Mouse (Mus musculus): Measurements from ENCODE around the gene Eef2k. TPM values are rescaled to one million over a fixed set of nuclear protein-coding genes. Genes with fewer than 3 reads are reported as not detected.

The Eef2k gene
- total RNA-seq, 1 experiment = 13.6 TPM

DNA sequence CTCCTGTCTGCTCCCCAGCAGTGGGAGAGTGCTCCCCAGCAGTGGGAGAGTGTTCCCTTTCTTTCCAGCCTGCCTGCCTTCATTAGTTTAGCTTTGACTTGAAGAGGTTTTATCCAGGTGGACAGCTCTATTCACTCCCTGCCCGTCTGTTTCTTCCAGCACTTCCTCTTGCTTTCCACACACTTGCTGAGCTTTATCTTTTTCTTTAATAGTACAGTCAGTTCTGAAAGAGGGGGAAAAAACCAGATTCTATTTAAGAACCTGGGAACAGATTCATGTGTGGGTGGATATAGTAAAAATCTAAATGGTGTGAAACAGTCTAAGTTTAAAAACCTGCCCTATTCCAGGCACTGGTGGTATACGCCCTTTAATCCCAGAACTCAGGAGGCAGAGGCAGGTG is 17.5 kb upstream of the Eef2k start:
- H3K9me3 ChIP-seq (ENCODE audit: control insufficient read depth, insufficient read depth, low read depth, low read length) = no peaks in the 10 kb centered on the region
- DNase-seq (ENCODE audit: low read depth, low spot score) = no peak

GRCm38 (mm10) chr7:120826408-120826807 is 16.2 kb upstream of the Eef2k start:
- H3K27ac ChIP-seq (ENCODE audit: insufficient read depth, low read depth, low read length, poor library complexity, severe bottlenecking) = no peak overlapping the region

More for the DNA sequence above, 17.5 kb upstream of the Eef2k start:
- Histone ChIP-seq H3K27ac (ENCODE audit: insufficient read depth, low read depth, low read length, poor library complexity, severe bottlenecking) (no peak overlapping the region), H3K36me3 (ENCODE audit: control insufficient read depth, insufficient read depth, low read length, poor library complexity, severe bottlenecking) (no peaks in the 10 kb centered on the region), H3K4me3 (ENCODE audit: insufficient read depth in 1 of 2, low read depth in 1 of 2, low read length in 2 of 2, poor library complexity in 1 of 2, severe bottlenecking in 1 of 2) (no peak overlapping the region), H3K4me1 (ENCODE audit: control insufficient read depth in 2 of 2, insufficient read depth in 2 of 2, low read length in 2 of 2, poor library complexity in 1 of 2) (peaks cover 0 to 4% of the 10 kb centered on the region in 2 experiments; a peak in 2 of 4 replicates), H3K9ac (ENCODE audit: insufficient read depth, low read depth, low read length, poor library complexity, severe bottlenecking) (no peak overlapping the region)
- no peak for TF ChIP-seq HCFC1 (IDR thresholded peaks at IDR 0.05; ENCODE audit: borderline replicate concordance, insufficient read depth, low read length)
- no peak for TF ChIP-seq ZNF384 (IDR thresholded peaks at IDR 0.05; ENCODE audit: low read depth, low read length)
- no peak for TF ChIP-seq MAFK (IDR thresholded peaks at IDR 0.05; ENCODE audit: insufficient read depth, low read depth, low read length)
- no peak for TF ChIP-seq CHD2 (IDR thresholded peaks at IDR 0.05; ENCODE audit: low read depth, low read length)
- no peak for TF ChIP-seq ZC3H11A (IDR thresholded peaks at IDR 0.05; ENCODE audit: borderline replicate concordance, low read depth, low read length)
- in situ Hi-C loops (cut with MboI; ENCODE audit: low sequenced_read_pairs in 2 of 2, unreplicated experiment in 2 of 2) = loop anchor here (5.0 kb wide), 1 partner anchor 153 kb away; the partner anchor contains the start of gene Pdzd9 (in 2 of the 2)

DNA sequence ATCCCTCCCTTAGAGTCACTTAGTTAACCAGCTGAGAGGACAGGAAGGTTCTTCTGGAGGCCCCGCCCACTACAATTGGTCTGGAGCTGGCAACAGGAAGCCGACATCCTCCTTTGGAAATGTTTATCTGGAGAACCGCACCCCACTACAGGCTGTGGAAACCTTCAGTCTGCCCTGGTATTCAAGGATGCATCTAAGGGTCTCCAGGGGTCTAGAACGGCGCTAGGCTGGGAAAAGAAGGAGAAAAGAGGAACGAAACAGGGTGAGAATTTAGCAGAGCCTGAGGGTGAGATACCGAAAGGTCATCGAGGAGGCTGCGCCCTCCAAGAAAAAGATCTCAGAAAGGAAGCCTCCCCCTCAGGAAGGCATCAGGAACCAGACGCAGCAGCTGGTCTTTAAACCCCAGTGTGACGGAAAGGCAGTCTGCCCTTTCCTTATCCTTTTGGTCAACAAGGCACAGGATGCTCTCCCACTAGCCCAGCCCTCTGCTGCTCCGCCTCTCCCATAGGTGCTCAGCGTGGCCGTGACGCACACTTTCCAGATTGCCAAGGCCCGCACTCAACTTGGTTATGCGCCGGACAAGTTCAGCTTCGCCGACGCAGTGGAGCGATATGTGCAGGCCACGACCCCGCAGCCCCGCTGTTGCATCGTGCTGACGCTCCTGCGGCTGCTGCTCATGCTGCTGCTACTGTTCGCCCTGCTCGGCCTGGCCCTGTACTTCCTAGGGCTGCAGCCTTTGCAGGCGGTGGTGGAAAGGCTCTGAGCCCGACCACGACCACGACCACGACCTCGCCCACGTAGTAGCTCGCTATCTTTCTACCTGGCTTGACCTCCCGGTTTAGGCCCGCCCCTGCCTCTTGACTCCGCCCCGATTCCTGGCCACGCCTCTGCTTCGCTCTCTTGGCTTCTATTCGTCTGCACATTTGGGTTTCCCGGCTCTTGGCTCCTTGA is 11.9 kb upstream of the Eef2k start:
- Histone ChIP-seq H3K4me3 (ENCODE audit: insufficient read depth in 1 of 2, low read depth in 1 of 2, low read length in 2 of 2, poor library complexity in 1 of 2, severe bottlenecking in 1 of 2) (peak overlapping the region; percentile 66), H3K4me1 (ENCODE audit: control insufficient read depth in 2 of 2, insufficient read depth in 2 of 2, low read length in 2 of 2, poor library complexity in 1 of 2) (peaks cover 3 to 6% of the 10 kb centered on the region in 2 experiments; a peak in 3 of 4 replicates), H3K27ac (ENCODE audit: insufficient read depth, low read depth, low read length, poor library complexity, severe bottlenecking) (no peak overlapping the region), H3K9me3 (ENCODE audit: control insufficient read depth, insufficient read depth, low read depth, low read length) (no peaks in the 10 kb centered on the region), H3K36me3 (ENCODE audit: control insufficient read depth, insufficient read depth, low read length, poor library complexity, severe bottlenecking) (no peaks in the 10 kb centered on the region), H3K9ac (ENCODE audit: insufficient read depth, low read depth, low read length, poor library complexity, severe bottlenecking) (peak overlapping the region; percentile 25; the same call in 1 of the 2 replicates)
- DNase-seq (ENCODE audit: low read depth, low spot score) = peak; percentile 80
- in situ Hi-C loops (cut with MboI; ENCODE audit: low sequenced_read_pairs in 2 of 2, unreplicated experiment in 2 of 2) = no loop called here
- no peak for TF ChIP-seq MAFK (IDR thresholded peaks at IDR 0.05; ENCODE audit: insufficient read depth, low read depth, low read length)
- TF ChIP-seq ZNF384 (IDR thresholded peaks at IDR 0.05; ENCODE audit: low read depth, low read length) = no peak
- TF ChIP-seq ZC3H11A (IDR thresholded peaks at IDR 0.05; ENCODE audit: borderline replicate concordance, low read depth, low read length) = no peak
- no peak for TF ChIP-seq CHD2 (IDR thresholded peaks at IDR 0.05; ENCODE audit: low read depth, low read length)
- no peak for TF ChIP-seq HCFC1 (IDR thresholded peaks at IDR 0.05; ENCODE audit: borderline replicate concordance, insufficient read depth, low read length)

More at GRCm38 (mm10) chr7:120826408-120826807, 16.2 kb upstream of the Eef2k start:
- DNase-seq (ENCODE audit: low read depth, low spot score) = peak; percentile 66
- in situ Hi-C loops (cut with MboI; ENCODE audit: low sequenced_read_pairs in 2 of 2, unreplicated experiment in 2 of 2) = loop anchor here (5.0 kb wide), 1 partner anchor 154 kb away; the partner anchor contains the start of gene Pdzd9 (in 2 of the 2)
- no peaks in the 10 kb centered on the region for H3K9me3 ChIP-seq (ENCODE audit: control insufficient read depth, insufficient read depth, low read depth, low read length)
- peaks cover 2 to 6% of the 10 kb centered on the region in 2 experiments; a peak in 3 of 4 replicates for H3K4me1 ChIP-seq (ENCODE audit: control insufficient read depth in 2 of 2, insufficient read depth in 2 of 2, low read length in 2 of 2, poor library complexity in 1 of 2)
- H3K4me3 ChIP-seq (ENCODE audit: insufficient read depth in 1 of 2, low read depth in 1 of 2, low read length in 2 of 2, poor library complexity in 1 of 2, severe bottlenecking in 1 of 2) = no peak overlapping the region
- no peaks in the 10 kb centered on the region for H3K36me3 ChIP-seq (ENCODE audit: control insufficient read depth, insufficient read depth, low read length, poor library complexity, severe bottlenecking)
- H3K9ac ChIP-seq (ENCODE audit: insufficient read depth, low read depth, low read length, poor library complexity, severe bottlenecking) = no peak overlapping the region
- TF ChIP-seq ZC3H11A (IDR thresholded peaks at IDR 0.05; ENCODE audit: borderline replicate concordance, low read depth, low read length) (peak; percentile 48; the same call in 1 of the 2 replicates), MAFK (IDR thresholded peaks at IDR 0.05; ENCODE audit: insufficient read depth, low read depth, low read length) (no peak), CHD2 (IDR thresholded peaks at IDR 0.05; ENCODE audit: low read depth, low read length) (no peak), HCFC1 (IDR thresholded peaks at IDR 0.05; ENCODE audit: borderline replicate concordance, insufficient read depth, low read length) (no peak)

- peaks cover 3% of the 10 kb centered on the region in 2 experiments; a peak in 3 of 4 replicates for H3K4me1 ChIP-seq (ENCODE audit: control insufficient read depth in 2 of 2, insufficient read depth in 2 of 2, low read length in 2 of 2, poor library complexity in 1 of 2)
- no peak overlapping the region for H3K27ac ChIP-seq (ENCODE audit: insufficient read depth, low read depth, low read length, poor library complexity, severe bottlenecking)
- in situ Hi-C loops (cut with MboI; ENCODE audit: low sequenced_read_pairs in 2 of 2, unreplicated experiment in 2 of 2) = no loop called here
- no peak overlapping the region for H3K9ac ChIP-seq (ENCODE audit: insufficient read depth, low read depth, low read length, poor library complexity, severe bottlenecking)
- H3K9me3 ChIP-seq (ENCODE audit: control insufficient read depth, insufficient read depth, low read depth, low read length) = no peaks in the 10 kb centered on the region
- TF ChIP-seq ZC3H11A (IDR thresholded peaks at IDR 0.05; ENCODE audit: borderline replicate concordance, low read depth, low read length) (no peak), HCFC1 (IDR thresholded peaks at IDR 0.05; ENCODE audit: borderline replicate concordance, insufficient read depth, low read length) (no peak), CHD2 (IDR thresholded peaks at IDR 0.05; ENCODE audit: low read depth, low read length) (no peak), ZNF384 (IDR thresholded peaks at IDR 0.05; ENCODE audit: low read depth, low read length) (no peak), MAFK (IDR thresholded peaks at IDR 0.05; ENCODE audit: insufficient read depth, low read depth, low read length) (no peak)
- no peak overlapping the region for H3K4me3 ChIP-seq (ENCODE audit: insufficient read depth in 1 of 2, low read depth in 1 of 2, low read length in 2 of 2, poor library complexity in 1 of 2, severe bottlenecking in 1 of 2)
- no peak for DNase-seq (ENCODE audit: low read depth, low spot score)
- H3K36me3 ChIP-seq (ENCODE audit: control insufficient read depth, insufficient read depth, low read length, poor library complexity, severe bottlenecking) = no peaks in the 10 kb centered on the region
Measured at GRCm38 (mm10) chr7:120834426-120834825, 8.2 kb upstream of the Eef2k start.
